Mouse (Mus musculus) heart, embryonic 14.5 days (tissue): ENCODE measurements at regions not wholly inside any gene's neighbourhood (a gene's known extent, or its start where the extent isn't known, plus 50 kb on each side); places are given as distances from the start of the nearest gene placed in this dataset.

Experiments
- ATAC-seq: fragments of 200-750 bp; cut with Nextera tagmentation; 2 replicates; pipeline ENCODE4 v1.8.0; 2017; ENCODE audit warnings: low read depth, moderate TSS enrichment; ENCODE audit not compliant: insufficient number of reproducible peaks, insufficient read depth, low FRiP score
- H3K27ac ChIP-seq, 2 experiments: fragments of 200-500 bp in 1 of 2; fragments of 300-500 bp in 1 of 2; sonication (generic) in 1 of 2; replicated peaks in 1 of 2; 2 replicates each; pipeline ENCODE4 v1.5.1; 2012 to 2014; ENCODE audit warnings: low read depth in 2 of 2, low read length in 2 of 2, control low read depth in 1 of 2, mild to moderate bottlenecking in 1 of 2, mixed read lengths in 1 of 2; ENCODE audit not compliant: control insufficient read depth in 1 of 2, insufficient read depth in 1 of 2
- H3K27me3 ChIP-seq: fragments of 300-500 bp; sonication (generic); 2 replicates; pipeline ENCODE4 v1.6.1; 2014; ENCODE audit warnings: mild to moderate bottlenecking, low read length, control low read depth; ENCODE audit not compliant: control insufficient read depth, insufficient read depth
- H3K36me3 ChIP-seq: fragments of 300-500 bp; sonication (generic); 2 replicates; pipeline ENCODE4 v1.6.1; 2014; ENCODE audit warnings: mild to moderate bottlenecking, control low read depth, low read length, mixed read lengths; ENCODE audit not compliant: control insufficient read depth, insufficient read depth
- H3K4me1 ChIP-seq, 2 experiments: fragments of 200-500 bp in 1 of 2; fragments of 300-500 bp in 1 of 2; sonication (generic) in 1 of 2; 2 replicates each; pipeline ENCODE4 v1.6.1; 2012 to 2014; ENCODE audit warnings: low read length in 2 of 2, control low read depth in 1 of 2, mixed read lengths in 1 of 2; ENCODE audit not compliant: control insufficient read depth in 2 of 2, insufficient read depth in 2 of 2
- H3K4me2 ChIP-seq: fragments of 300-500 bp; sonication (generic); 2 replicates; pipeline ENCODE4 v1.6.1; 2014; ENCODE audit warnings: mild to moderate bottlenecking, low read length
- H3K4me3 ChIP-seq, 2 experiments: fragments of 200-500 bp in 1 of 2; fragments of 300-500 bp in 1 of 2; sonication (generic) in 1 of 2; 2 replicates each; pipeline ENCODE4 v1.5.1; 2012 to 2014; ENCODE audit warnings: low read length in 2 of 2, mild to moderate bottlenecking in 2 of 2, control low read depth in 1 of 2, low read depth in 1 of 2, moderate library complexity in 1 of 2; ENCODE audit not compliant: control insufficient read depth in 1 of 2, insufficient read depth in 1 of 2
- H3K9ac ChIP-seq: fragments of 300-500 bp; sonication (generic); 2 replicates; pipeline ENCODE4 v1.6.1; 2014; ENCODE audit warnings: mild to moderate bottlenecking, low read length
- H3K9me3 ChIP-seq: fragments of 300-500 bp; sonication (generic); 2 replicates; pipeline ENCODE4 v1.6.1; 2016; ENCODE audit warnings: low read length, control low read depth; ENCODE audit not compliant: control insufficient read depth
- WGBS: fragments of 180-500 bp; shearing (Covaris S2); extraction: QIAGEN DNeasy Blood & Tissue Kit; methylation state at CpG from one replicate; pipeline ENCODE4 v1.1.7; 2014; 5-methylcytosine and 5-hydroxymethylcytosine counted together

DNA sequence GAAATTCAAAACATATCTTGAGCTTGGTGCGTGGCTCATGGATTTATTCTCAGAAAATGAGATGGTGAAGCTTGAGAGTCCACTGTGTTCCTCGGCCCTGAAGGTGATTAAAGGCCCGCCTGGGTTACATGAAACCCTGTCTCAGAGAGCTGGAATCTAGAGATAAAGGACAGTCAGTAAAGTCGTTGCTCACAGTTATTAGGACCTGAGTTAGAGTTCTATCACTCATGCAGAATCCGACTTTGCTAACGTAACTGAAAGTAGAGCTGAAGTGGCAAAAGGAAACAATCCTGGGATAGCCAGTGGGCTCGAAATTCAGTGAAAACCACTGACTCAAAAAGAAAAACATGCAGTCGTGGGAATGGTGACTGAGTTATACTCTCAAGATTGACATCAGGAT, 198.9 kb upstream of the Sema3a start:
- Histone ChIP-seq H3K27ac (no peak overlapping the region), H3K36me3 (no peaks in the 10 kb centered on the region), H3K9ac (no peak overlapping the region), H3K9me3 (no peaks in the 10 kb centered on the region), H3K27me3 (no peaks in the 10 kb centered on the region), H3K4me3 (no peak overlapping the region), H3K4me1 (no peaks in the 10 kb centered on the region), H3K4me2 (no peak overlapping the region)
- WGBS = 60% methylated on average over 8 of the region's 8 CpGs
- ATAC-seq = no peak

- no peak overlapping the region for H3K4me3 ChIP-seq
- no peak overlapping the region for H3K27ac ChIP-seq
- no peaks in the 10 kb centered on the region for H3K27me3 ChIP-seq
- no peaks in the 10 kb centered on the region for H3K36me3 ChIP-seq
- H3K4me2 ChIP-seq = no peak overlapping the region
- no peak overlapping the region for H3K9ac ChIP-seq
- WGBS = 74% methylated on average over 3 of the region's 3 CpGs
- ATAC-seq = no peak
- no peaks in the 10 kb centered on the region for H3K4me1 ChIP-seq
- H3K9me3 ChIP-seq = no peaks in the 10 kb centered on the region
These were observed 198.0 kb upstream of the Sema3a start for GRCm38 (mm10) chr5:12927247-12927646.

DNA sequence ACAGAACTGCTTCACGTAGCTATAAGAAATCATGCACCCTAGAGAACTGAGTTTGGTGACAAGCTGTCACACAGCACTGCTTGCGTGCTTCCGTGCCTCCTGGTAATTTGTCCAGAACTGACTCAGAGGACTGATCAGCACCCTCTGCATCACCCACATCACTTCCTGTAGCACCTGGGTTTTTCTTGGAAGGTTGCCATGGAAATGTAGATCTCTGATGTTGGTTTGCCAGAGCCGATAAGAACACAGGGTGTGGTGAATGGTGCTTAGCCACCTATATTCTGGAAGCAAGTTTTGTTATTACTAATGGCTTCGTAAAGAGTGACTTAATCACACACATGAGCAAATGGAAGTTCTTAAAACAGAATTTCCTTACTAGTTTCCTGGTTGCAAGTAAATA, 188.2 kb upstream of the Sema3a start:
- H3K9ac ChIP-seq = no peak overlapping the region
- no peaks in the 10 kb centered on the region for H3K4me1 ChIP-seq
- H3K27ac ChIP-seq = no peak overlapping the region
- no peak for ATAC-seq
- 58% methylated on average over 5 of the region's 5 CpGs for WGBS
- H3K36me3 ChIP-seq = no peaks in the 10 kb centered on the region
- no peaks in the 10 kb centered on the region for H3K9me3 ChIP-seq
- H3K27me3 ChIP-seq = no peaks in the 10 kb centered on the region
- no peak overlapping the region for H3K4me3 ChIP-seq
- H3K4me2 ChIP-seq = no peak overlapping the region

- no peaks in the 10 kb centered on the region for H3K27me3 ChIP-seq
- no peak overlapping the region for H3K27ac ChIP-seq
- 86% methylated on average over 2 of the region's 2 CpGs for WGBS
- H3K9me3 ChIP-seq = no peaks in the 10 kb centered on the region
- no peak overlapping the region for H3K9ac ChIP-seq
- no peak for ATAC-seq
- H3K36me3 ChIP-seq = no peaks in the 10 kb centered on the region
- no peaks in the 10 kb centered on the region for H3K4me1 ChIP-seq
- H3K4me3 ChIP-seq = no peak overlapping the region
- H3K4me2 ChIP-seq = no peak overlapping the region
These were observed 186.9 kb upstream of the Sema3a start for GRCm38 (mm10) chr5:12938162-12938852.

- Histone ChIP-seq H3K4me3 (no peak overlapping the region), H3K36me3 (no peaks in the 10 kb centered on the region), H3K9ac (no peak overlapping the region), H3K4me1 (no peaks in the 10 kb centered on the region), H3K27me3 (no peaks in the 10 kb centered on the region), H3K4me2 (no peak overlapping the region), H3K27ac (no peak overlapping the region), H3K9me3 (no peaks in the 10 kb centered on the region)
- no peak for ATAC-seq
- WGBS = 61% methylated on average over 5 of the region's 5 CpGs
These were observed 180.7 kb upstream of the Sema3a start for GRCm38 (mm10) chr5:12944554-12944953.

DNA sequence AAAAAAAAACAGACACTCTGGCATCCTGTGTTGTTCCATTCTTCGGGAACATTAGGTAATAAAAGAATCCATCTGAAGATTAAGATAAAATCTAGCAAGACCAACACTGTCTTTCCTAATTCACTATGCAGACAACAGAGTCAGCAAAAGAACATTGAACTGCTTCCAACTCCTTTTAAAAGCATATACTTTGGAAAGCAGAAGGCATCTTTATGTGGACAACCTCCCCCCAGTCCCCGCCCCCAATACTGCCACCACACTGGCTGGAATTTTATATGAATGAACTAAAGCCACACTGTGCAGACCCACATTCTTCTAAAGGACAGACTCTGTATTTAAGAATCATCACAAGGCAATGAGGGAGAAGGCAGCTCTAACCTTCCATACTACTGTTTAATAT, 176.7 kb upstream of the Sema3a start:
- H3K27ac ChIP-seq = no peak overlapping the region
- H3K4me2 ChIP-seq = no peak overlapping the region
- H3K4me1 ChIP-seq = no peaks in the 10 kb centered on the region
- H3K36me3 ChIP-seq = no peaks in the 10 kb centered on the region
- no peak for ATAC-seq
- no peak overlapping the region for H3K9ac ChIP-seq
- WGBS = 67% methylated on average over 2 of the region's 2 CpGs
- no peaks in the 10 kb centered on the region for H3K9me3 ChIP-seq
- no peak overlapping the region for H3K4me3 ChIP-seq
- H3K27me3 ChIP-seq = no peaks in the 10 kb centered on the region

DNA sequence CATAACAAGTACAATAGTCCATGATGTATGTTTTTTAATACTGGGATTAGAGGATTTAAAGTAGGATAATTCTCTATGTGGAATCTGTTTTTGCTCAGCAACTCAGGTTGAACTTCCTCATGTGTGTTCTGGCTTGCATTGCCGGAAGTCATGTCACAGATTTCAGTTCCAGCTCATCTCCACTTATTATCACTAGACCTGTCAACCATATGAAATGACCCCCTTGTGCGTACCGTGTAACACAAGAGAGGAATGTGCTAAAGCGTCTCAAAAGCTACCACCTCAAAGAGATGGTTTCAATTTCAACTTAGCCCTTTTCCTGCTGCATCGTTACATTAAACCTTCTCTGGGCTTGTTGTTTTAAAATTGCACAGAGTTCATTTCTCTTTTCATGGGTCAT, 154.2 kb upstream of the Sema3a start:
- Histone ChIP-seq H3K9me3 (no peaks in the 10 kb centered on the region), H3K4me2 (peak overlapping the region; percentile 29; the same call in 1 of the 2 replicates), H3K4me3 (no peak overlapping the region), H3K4me1 (0 out of 4 replicates have a peak, but pooled peaks cover 0 to 4% of the 10 kb centered on the region in 2 experiments), H3K27ac (no peak overlapping the region), H3K36me3 (no peaks in the 10 kb centered on the region), H3K27me3 (no peaks in the 10 kb centered on the region), H3K9ac (no peak overlapping the region)
- ATAC-seq = no peak
- 39% methylated on average over 5 of the region's 5 CpGs for WGBS

- Histone ChIP-seq H3K9me3 (no peaks in the 10 kb centered on the region), H3K4me1 (0 out of 4 replicates have a peak, but pooled peaks cover 0 to 4% of the 10 kb centered on the region in 2 experiments), H3K4me2 (no peak overlapping the region), H3K36me3 (no peaks in the 10 kb centered on the region), H3K4me3 (no peak overlapping the region), H3K9ac (no peak overlapping the region), H3K27me3 (no peaks in the 10 kb centered on the region), H3K27ac (no peak overlapping the region)
- 74% methylated on average over 3 of the region's 3 CpGs for WGBS
- no peak for ATAC-seq
These were observed 151.5 kb upstream of the Sema3a start for GRCm38 (mm10) chr5:12973701-12974100.
